Mouse (Mus musculus) hindbrain, embryonic 16.5 days (tissue): ENCODE data around the gene Nubp2. TPM values are rescaled to one million over a fixed set of nuclear protein-coding genes. Genes with fewer than 3 reads are reported as not detected.

Experiments
- ATAC-seq: fragments of 200-750 bp; cut with Nextera tagmentation; 2 replicates; pipeline ENCODE4 v1.8.0; 2017; ENCODE audit warnings: moderate TSS enrichment, moderate library complexity
- H3K27ac ChIP-seq: fragments of 300-500 bp; sonication (generic); 2 replicates; pipeline ENCODE4 v1.5.1; 2014; ENCODE audit warnings: low read depth, mild to moderate bottlenecking, control low read depth, low read length, moderate library complexity
- H3K27me3 ChIP-seq: fragments of 300-500 bp; sonication (generic); replicated peaks from 2 replicates; pipeline ENCODE4 v1.6.1; 2014; ENCODE audit warnings: low read length; ENCODE audit not compliant: control insufficient read depth, insufficient read depth
- H3K36me3 ChIP-seq: fragments of 300-500 bp; sonication (generic); 2 replicates; pipeline ENCODE4 v1.6.1; 2014; ENCODE audit warnings: mild to moderate bottlenecking, low read length, moderate library complexity, mixed read lengths; ENCODE audit not compliant: control insufficient read depth, insufficient read depth
- H3K4me1 ChIP-seq: fragments of 300-500 bp; sonication (generic); 2 replicates; pipeline ENCODE4 v1.6.1; 2014; ENCODE audit warnings: low read depth, low read length; ENCODE audit not compliant: control insufficient read depth, insufficient read depth
- H3K4me2 ChIP-seq: fragments of 300-500 bp; sonication (generic); 2 replicates; pipeline ENCODE4 v1.6.1; 2014; ENCODE audit warnings: mild to moderate bottlenecking, low read length, control low read depth, moderate library complexity
- H3K4me3 ChIP-seq: fragments of 300-500 bp; sonication (generic); 2 replicates; pipeline ENCODE4 v1.5.1; 2014; ENCODE audit warnings: mild to moderate bottlenecking, low read length, control low read depth, moderate library complexity
- H3K9ac ChIP-seq: fragments of 300-500 bp; sonication (generic); 2 replicates; pipeline ENCODE4 v1.6.1; 2014; ENCODE audit warnings: low read depth, mild to moderate bottlenecking, control low read depth, low read length, moderate library complexity
- H3K9me3 ChIP-seq: fragments of 300-500 bp; sonication (generic); 2 replicates; pipeline ENCODE4 v1.6.1; 2014; ENCODE audit warnings: mild to moderate bottlenecking, low read length, moderate library complexity; ENCODE audit not compliant: control insufficient read depth
- WGBS: fragments of 180-500 bp; shearing (Covaris S2); extraction: QIAGEN DNeasy Blood & Tissue Kit; methylation state at CpG from one replicate; pipeline ENCODE4 v1.1.7; 2014; 5-methylcytosine and 5-hydroxymethylcytosine counted together
- polyA plus RNA-seq: library from polyadenylated mRNA; unstranded; fragments of >200 nt; fragmentation: Nextera tagmentation; extraction: Ambion mirVana; gene quantifications from 2 replicates; pipeline ENCODE4 v1.2.1, GENCODE M21; 2015

Nubp2 gene
- polyA plus RNA-seq, 1 experiment from 2014 or later: 64.1 TPM

GRCm38 (mm10) chr17:24887291-24888080 lies 1.3 kb upstream of the Nubp2 start:
- ATAC-seq: no peak

GRCm38 (mm10) chr17:24886932-24887271 lies 753 bp upstream of the Nubp2 start:
- Histone ChIP-seq H3K4me2 (peak overlapping the region; percentile 85), H3K9me3 (no peaks in the 10 kb centered on the region), H3K27ac (peak overlapping the region; percentile 76), H3K4me3 (peak overlapping the region; percentile 88), H3K27me3 (no peaks in the 10 kb centered on the region), H3K4me1 (peaks cover 31% of the 10 kb centered on the region), H3K36me3 (peaks cover 22% of the 10 kb centered on the region), H3K9ac (peak overlapping the region; percentile 87)
- 2% methylated on average over 18 of the region's 18 CpGs for WGBS
- ATAC-seq: no peak; the same call in 1 of the 2 replicates

More at GRCm38 (mm10) chr17:24887291-24888080, 1.3 kb upstream of the Nubp2 start:
- Histone ChIP-seq H3K36me3 (peaks cover 27% of the 10 kb centered on the region), H3K4me2 (peak overlapping the region; percentile 85), H3K9ac (peak overlapping the region; percentile 87), H3K4me3 (peak overlapping the region; percentile 88), H3K27ac (no peak overlapping the region), H3K9me3 (no peaks in the 10 kb centered on the region), H3K27me3 (no peaks in the 10 kb centered on the region), H3K4me1 (peaks cover 31% of the 10 kb centered on the region)
- WGBS: 70% methylated on average over 18 of the region's 18 CpGs

- H3K27ac ChIP-seq: no peak overlapping the region
Observed at GRCm38 (mm10) chr17:24885356-24886133, 604 bp downstream of the Nubp2 start.

GRCm38 (mm10) chr17:24884391-24884790 lies 1.8 kb downstream of the Nubp2 start:
- Histone ChIP-seq H3K27me3 (no peaks in the 10 kb centered on the region), H3K27ac (no peak overlapping the region), H3K4me1 (peaks cover 28% of the 10 kb centered on the region), H3K9me3 (no peaks in the 10 kb centered on the region), H3K4me3 (no peak overlapping the region), H3K36me3 (peaks cover 10% of the 10 kb centered on the region; the same call in 1 of the 2 replicates), H3K4me2 (no peak overlapping the region), H3K9ac (no peak overlapping the region)
- 92% methylated on average over 6 of the region's 6 CpGs for WGBS
- ATAC-seq: no peak

More at GRCm38 (mm10) chr17:24885356-24886133, 604 bp downstream of the Nubp2 start:
- Histone ChIP-seq H3K4me1 (peaks cover 31% of the 10 kb centered on the region), H3K4me3 (peak overlapping the region; percentile 88), H3K36me3 (peaks cover 12% of the 10 kb centered on the region), H3K4me2 (peak overlapping the region; percentile 96), H3K9ac (peak overlapping the region; percentile 23), H3K27me3 (no peaks in the 10 kb centered on the region), H3K9me3 (no peaks in the 10 kb centered on the region)
- ATAC-seq: no peak
- 26% methylated on average over 22 of the region's 22 CpGs for WGBS

- WGBS: 49% methylated on average over 7 of the region's 7 CpGs
- Histone ChIP-seq H3K4me1 (peaks cover 10% of the 10 kb centered on the region), H3K36me3 (peaks cover 3% of the 10 kb centered on the region; the same call in 1 of the 2 replicates), H3K4me3 (no peak overlapping the region), H3K27me3 (no peaks in the 10 kb centered on the region), H3K9ac (no peak overlapping the region), H3K4me2 (no peak overlapping the region), H3K9me3 (no peaks in the 10 kb centered on the region), H3K27ac (no peak overlapping the region)
- no peak for ATAC-seq
Observed at GRCm38 (mm10) chr17:24881738-24882440, 4.3 kb downstream of the Nubp2 start.

- no peak overlapping the region for H3K4me2 ChIP-seq
- 76% methylated on average over 8 of the region's 8 CpGs for WGBS
Observed at GRCm38 (mm10) chr17:24878531-24878930, 7.6 kb downstream of the Nubp2 start.

GRCm38 (mm10) chr17:24878117-24878397 lies 8.1 kb downstream of the Nubp2 start:
- Histone ChIP-seq H3K27me3 (no peaks in the 10 kb centered on the region), H3K9me3 (no peaks in the 10 kb centered on the region), H3K36me3 (0 out of 2 replicates have a peak, but pooled peaks cover 2% of the 10 kb centered on the region), H3K4me2 (no peak overlapping the region), H3K4me3 (no peak overlapping the region), H3K9ac (no peak overlapping the region), H3K27ac (no peak overlapping the region), H3K4me1 (no peaks in the 10 kb centered on the region)
- no peak for ATAC-seq
- WGBS: 37% methylated on average over 5 of the region's 5 CpGs

More at GRCm38 (mm10) chr17:24878531-24878930, 7.6 kb downstream of the Nubp2 start:
- H3K36me3 ChIP-seq: 0 out of 2 replicates have a peak, but pooled peaks cover 3% of the 10 kb centered on the region
- no peaks in the 10 kb centered on the region for H3K27me3 ChIP-seq
- H3K4me1 ChIP-seq: no peaks in the 10 kb centered on the region
- no peak for ATAC-seq
- no peaks in the 10 kb centered on the region for H3K9me3 ChIP-seq
- H3K4me3 ChIP-seq: no peak overlapping the region
- H3K9ac ChIP-seq: no peak overlapping the region
- no peak overlapping the region for H3K27ac ChIP-seq

GRCm38 (mm10) chr17:24877336-24878116 lies 8.6 kb downstream of the Nubp2 start:
- H3K27ac ChIP-seq: no peak overlapping the region
- no peak overlapping the region for H3K4me2 ChIP-seq
- no peaks in the 10 kb centered on the region for H3K4me1 ChIP-seq
- H3K9me3 ChIP-seq: no peaks in the 10 kb centered on the region
- WGBS: 63% methylated on average over 10 of the region's 10 CpGs
- H3K36me3 ChIP-seq: no peaks in the 10 kb centered on the region
- no peaks in the 10 kb centered on the region for H3K27me3 ChIP-seq
- no peak overlapping the region for H3K9ac ChIP-seq
- ATAC-seq: no peak
- no peak overlapping the region for H3K4me3 ChIP-seq
